Mouse (Mus musculus) thymus, adult 2 months (tissue): Measurements from ENCODE around the gene Shb. TPM values are rescaled to one million over a fixed set of nuclear protein-coding genes. Genes with fewer than 3 reads are reported as not detected.

Experiments
- DNase-seq: peaks from one replicate; pipeline ENCODE4 v3.0.0; 2021
- H3K27ac ChIP-seq: fragments of 200-500 bp; 2 replicates; pipeline ENCODE4 v1.5.1; 2012; ENCODE audit warnings: low read length, control low read depth; ENCODE audit not compliant: control insufficient read depth, insufficient read depth
- H3K27me3 ChIP-seq: fragments of 200-500 bp; 2 replicates; pipeline ENCODE4 v1.6.1; 2012; ENCODE audit warnings: mild to moderate bottlenecking, low read length, moderate library complexity, mixed read lengths; ENCODE audit not compliant: control insufficient read depth, insufficient read depth
- H3K36me3 ChIP-seq: fragments of 200-500 bp; 2 replicates; pipeline ENCODE4 v1.6.1; 2012; ENCODE audit warnings: mild to moderate bottlenecking, low read length, moderate library complexity; ENCODE audit not compliant: control insufficient read depth, insufficient read depth
- H3K4me1 ChIP-seq: fragments of 200-500 bp; replicated peaks from 2 replicates; pipeline ENCODE4 v1.6.1; 2012; ENCODE audit warnings: low read length; ENCODE audit not compliant: control insufficient read depth, insufficient read depth
- H3K4me3 ChIP-seq: fragments of 200-500 bp; 2 replicates; pipeline ENCODE4 v1.5.1; 2012; ENCODE audit warnings: mild to moderate bottlenecking, low read length, control low read depth, moderate library complexity; ENCODE audit not compliant: control insufficient read depth, insufficient read depth
- CTCF ChIP-seq: fragments of 200-500 bp; IDR thresholded peaks from 2 replicates; pipeline ENCODE4 v1.5.1; 2012; ENCODE audit warnings: mild to moderate bottlenecking, control low read depth, low read length, moderate library complexity, borderline replicate concordance; ENCODE audit not compliant: control insufficient read depth, poor library complexity, insufficient read depth; ENCODE audit errors: extremely low read depth
- POLR2A ChIP-seq: fragments of 200-500 bp; IDR thresholded peaks from 2 replicates; pipeline ENCODE4 v1.6.1; 2012; ENCODE audit warnings: mild to moderate bottlenecking, low read length, control low read depth, moderate library complexity; ENCODE audit not compliant: control insufficient read depth, poor library complexity, insufficient read depth; ENCODE audit errors: extremely low read depth
- WGBS: fragments of 180-500 bp; shearing (Covaris S2); methylation state at CpG from one replicate; pipeline ENCODE4 v1.1.7; 2018; 5-methylcytosine and 5-hydroxymethylcytosine counted together
- polyA plus RNA-seq: library from polyadenylated mRNA; depleted of rRNA; stranded (reverse); fragments of >200 nt; gene quantifications from 2 replicates; pipeline ENCODE4 v1.2.3, GENCODE M21; 2012

The Shb gene
- polyA plus RNA-seq, 1 experiment: 14.5 TPM

DNA sequence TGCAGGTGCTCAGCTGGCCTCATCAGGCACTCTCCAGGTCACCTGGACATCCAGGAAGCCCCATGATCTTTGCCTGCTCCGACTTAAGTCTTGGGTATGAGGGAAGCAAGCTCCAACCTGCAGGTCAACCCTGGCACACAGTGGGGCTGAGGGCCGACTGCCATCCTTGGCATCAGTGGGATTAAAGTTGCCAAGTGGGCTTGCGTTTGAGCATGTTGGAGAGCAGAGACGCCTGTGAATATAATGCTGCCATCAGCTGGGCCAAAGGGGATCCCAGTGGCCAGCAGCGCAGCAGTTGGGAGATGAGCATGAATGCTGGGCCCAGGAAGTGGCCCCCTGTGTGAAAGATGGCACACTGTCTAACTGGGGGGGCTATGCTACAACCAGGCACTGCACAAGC, 25.9 kb upstream of the Shb start:
- no peak overlapping the region for H3K4me3 ChIP-seq
- no peak overlapping the region for H3K27ac ChIP-seq
- no peak for TF ChIP-seq CTCF
- no peak for TF ChIP-seq POLR2A
- H3K4me1 ChIP-seq: no peaks in the 10 kb centered on the region
- H3K36me3 ChIP-seq: no peaks in the 10 kb centered on the region
- DNase-seq: no peak
- 95% methylated on average over 5 of the region's 5 CpGs for WGBS
- no peaks in the 10 kb centered on the region for H3K27me3 ChIP-seq

- H3K36me3 ChIP-seq: no peaks in the 10 kb centered on the region
- H3K4me1 ChIP-seq: no peaks in the 10 kb centered on the region
- 66% methylated on average over 4 of the region's 4 CpGs for WGBS
- H3K27ac ChIP-seq: no peak overlapping the region
- no peak overlapping the region for H3K4me3 ChIP-seq
- no peaks in the 10 kb centered on the region for H3K27me3 ChIP-seq
- no peak for TF ChIP-seq POLR2A
- no peak for TF ChIP-seq CTCF
- DNase-seq: no peak
These were observed 20.3 kb upstream of the Shb start for GRCm38 (mm10) chr4:45552571-45552970.

DNA sequence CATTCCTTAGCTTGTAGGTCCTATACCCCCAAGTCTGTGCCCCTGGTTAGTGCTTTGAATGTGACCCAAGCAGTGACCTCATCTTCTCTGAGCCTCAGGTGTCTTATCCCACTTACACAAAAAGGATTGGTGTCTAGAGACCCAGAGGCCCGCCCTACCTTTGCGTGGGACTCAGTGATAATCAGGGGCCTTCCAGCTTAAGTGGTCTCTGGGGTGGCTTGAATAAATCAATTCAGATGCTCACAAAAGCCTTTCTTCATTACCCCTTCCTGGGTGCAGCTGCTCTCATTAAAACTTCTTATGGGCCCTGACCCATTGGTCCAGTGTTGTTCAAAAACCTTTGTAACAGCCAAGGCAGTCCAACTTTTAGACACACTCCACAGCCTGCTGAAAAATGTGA, 18.7 kb upstream of the Shb start:
- WGBS: 98% methylated on average over 2 of the region's 2 CpGs
- no peaks in the 10 kb centered on the region for H3K4me1 ChIP-seq
- H3K36me3 ChIP-seq: no peaks in the 10 kb centered on the region
- TF ChIP-seq CTCF (no peak), POLR2A (no peak)
- no peaks in the 10 kb centered on the region for H3K27me3 ChIP-seq
- H3K27ac ChIP-seq: no peak overlapping the region
- H3K4me3 ChIP-seq: no peak overlapping the region
- DNase-seq: no peak

GRCm38 (mm10) chr4:45549514-45549913, 17.2 kb upstream of the Shb start:
- WGBS: 74% methylated on average over 5 of the region's 5 CpGs
- DNase-seq: no peak
- no peak for TF ChIP-seq CTCF
- no peak for TF ChIP-seq POLR2A

GRCm38 (mm10) chr4:45545851-45546250, 13.6 kb upstream of the Shb start:
- Histone ChIP-seq H3K27me3 (no peaks in the 10 kb centered on the region), H3K4me1 (no peaks in the 10 kb centered on the region), H3K36me3 (no peaks in the 10 kb centered on the region), H3K4me3 (no peak overlapping the region), H3K27ac (no peak overlapping the region)
- TF ChIP-seq CTCF: no peak
- TF ChIP-seq POLR2A: no peak
- 87% methylated on average over 8 of the region's 8 CpGs for WGBS
- DNase-seq: no peak

More at GRCm38 (mm10) chr4:45549514-45549913, 17.2 kb upstream of the Shb start:
- Histone ChIP-seq H3K4me1 (no peaks in the 10 kb centered on the region), H3K36me3 (no peaks in the 10 kb centered on the region), H3K4me3 (no peak overlapping the region), H3K27me3 (no peaks in the 10 kb centered on the region), H3K27ac (no peak overlapping the region)

DNA sequence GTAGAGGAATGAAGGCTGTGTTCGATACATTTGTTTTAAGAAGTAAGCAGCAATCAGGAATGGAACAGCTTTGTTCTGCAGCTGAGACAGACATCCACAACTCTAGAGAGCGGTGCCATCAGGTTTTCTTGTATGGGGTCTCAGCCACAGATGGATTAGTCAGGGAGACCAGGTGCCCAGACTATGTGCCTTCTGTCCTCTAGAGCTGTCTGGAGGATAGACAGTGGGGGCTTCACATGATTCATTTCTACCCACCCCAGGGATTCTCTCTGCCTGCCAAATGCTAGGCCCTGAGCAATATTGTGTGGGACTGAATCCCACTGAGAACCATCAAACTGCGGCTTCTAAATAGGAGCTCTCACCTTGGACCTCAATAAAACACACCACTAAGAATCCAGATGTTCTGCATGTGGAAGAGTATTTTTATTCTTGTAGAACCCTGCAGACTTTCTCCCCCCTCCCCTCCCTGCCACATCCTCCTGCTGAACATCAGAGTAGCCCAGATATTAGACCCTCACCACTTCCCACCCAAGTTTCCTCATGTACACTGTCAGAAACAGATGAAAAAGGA, 11.3 kb upstream of the Shb start:
- Histone ChIP-seq H3K27me3 (no peaks in the 10 kb centered on the region), H3K4me1 (no peaks in the 10 kb centered on the region), H3K27ac (no peak overlapping the region), H3K36me3 (no peaks in the 10 kb centered on the region), H3K4me3 (no peak overlapping the region)
- 95% methylated on average over 3 of the region's 3 CpGs for WGBS
- TF ChIP-seq POLR2A: no peak
- no peak for TF ChIP-seq CTCF
- DNase-seq: no peak

GRCm38 (mm10) chr4:45540151-45540933, 8.1 kb upstream of the Shb start:
- DNase-seq: no peak
- no peak for TF ChIP-seq POLR2A
- TF ChIP-seq CTCF: no peak
- H3K27me3 ChIP-seq: no peaks in the 10 kb centered on the region
- WGBS: 95% methylated on average over 15 of the region's 15 CpGs
- H3K4me3 ChIP-seq: no peak overlapping the region
- H3K27ac ChIP-seq: no peak overlapping the region
- H3K36me3 ChIP-seq: no peaks in the 10 kb centered on the region
- no peaks in the 10 kb centered on the region for H3K4me1 ChIP-seq
